Mouse (Mus musculus) intestine, postnatal 0 days (tissue): ENCODE results near the gene Supt6. TPM values are rescaled to one million over a fixed set of nuclear protein-coding genes. Genes with fewer than 3 reads are reported as not detected.

Experiments used
- ATAC-seq: fragments of 200-750 bp; cut with Nextera tagmentation; 2 replicates; pipeline ENCODE4 v1.8.0; 2017; ENCODE audit warnings: mild to moderate bottlenecking, moderate TSS enrichment, moderate library complexity
- H3K27ac ChIP-seq: fragments of 300-500 bp; sonication (generic); 2 replicates; pipeline ENCODE4 v1.5.1; 2014; ENCODE audit warnings: mild to moderate bottlenecking, low read depth, low read length, moderate library complexity
- H3K27me3 ChIP-seq: fragments of 300-500 bp; sonication (generic); replicated peaks from 2 replicates; pipeline ENCODE4 v1.6.1; 2014; ENCODE audit warnings: low read length, mixed read lengths; ENCODE audit not compliant: control insufficient read depth, insufficient read depth
- H3K36me3 ChIP-seq: fragments of 300-500 bp; sonication (generic); 2 replicates; pipeline ENCODE4 v1.6.1; 2014; ENCODE audit warnings: mild to moderate bottlenecking, moderate library complexity; ENCODE audit not compliant: control insufficient read depth, insufficient read depth
- H3K4me1 ChIP-seq: fragments of 300-500 bp; sonication (generic); replicated peaks from 2 replicates; pipeline ENCODE4 v1.6.1; 2014; ENCODE audit warnings: antibody characterized with exemption, low read length, mixed read lengths; ENCODE audit not compliant: control insufficient read depth, insufficient read depth
- H3K4me2 ChIP-seq: fragments of 300-500 bp; sonication (generic); replicated peaks from 2 replicates; pipeline ENCODE4 v1.6.1; 2014; ENCODE audit warnings: low read depth, mild to moderate bottlenecking, moderate library complexity
- H3K4me3 ChIP-seq: fragments of 300-500 bp; sonication (generic); 2 replicates; pipeline ENCODE4 v1.5.1; 2014; ENCODE audit warnings: low read depth, low read length
- H3K9ac ChIP-seq: fragments of 300-500 bp; sonication (generic); 2 replicates; pipeline ENCODE4 v1.6.1; 2014; ENCODE audit warnings: mild to moderate bottlenecking, low read depth, low read length
- H3K9me3 ChIP-seq: fragments of 300-500 bp; sonication (generic); 2 replicates; pipeline ENCODE4 v1.6.1; 2016; ENCODE audit warnings: mixed run types; ENCODE audit not compliant: control insufficient read depth
- CTCF ChIP-seq: sonication (generic); IDR thresholded peaks from 2 replicates; pipeline ENCODE4 v1.5.1; 2016; ENCODE audit warnings: low read depth, mild to moderate bottlenecking, control low read depth, antibody characterized with exemption, moderate library complexity
- WGBS: fragments of 180-500 bp; shearing (Covaris S2); extraction: QIAGEN DNeasy Blood & Tissue Kit; methylation state at CpG from one replicate; pipeline ENCODE4 v1.1.7; 2014; 5-methylcytosine and 5-hydroxymethylcytosine counted together
- polyA plus RNA-seq: library from polyadenylated mRNA; unstranded; fragments of >200 nt; fragmentation: Nextera tagmentation; extraction: Ambion mirVana; gene quantifications from 2 replicates; pipeline ENCODE4 v1.2.1, GENCODE M21; 2015

The Supt6 gene
- polyA plus RNA-seq, 1 experiment from 2014 or later, result 8.8 TPM

GRCm38 (mm10) chr11:78210615-78211014 lies 35.2 kb downstream of the Supt6 start:
- Histone ChIP-seq H3K9me3 (no peaks in the 10 kb centered on the region), H3K27ac (no peak overlapping the region), H3K4me3 (no peak overlapping the region), H3K36me3 (peaks cover 91% of the 10 kb centered on the region), H3K9ac (no peak overlapping the region), H3K27me3 (no peaks in the 10 kb centered on the region), H3K4me2 (no peak overlapping the region), H3K4me1 (no peaks in the 10 kb centered on the region)
- no peak for ATAC-seq
- no peak for TF ChIP-seq CTCF
- 64% methylated on average over 7 of the region's 7 CpGs for WGBS

GRCm38 (mm10) chr11:78209886-78210285 lies 35.9 kb downstream of the Supt6 start:
- Histone ChIP-seq H3K9ac (no peak overlapping the region), H3K4me2 (no peak overlapping the region), H3K4me3 (no peak overlapping the region), H3K4me1 (no peaks in the 10 kb centered on the region; the same call in 1 of the 2 replicates), H3K27ac (no peak overlapping the region), H3K9me3 (no peaks in the 10 kb centered on the region), H3K36me3 (peaks cover 88% of the 10 kb centered on the region), H3K27me3 (no peaks in the 10 kb centered on the region)
- no peak for TF ChIP-seq CTCF
- WGBS, result 92% methylated on average over 6 of the region's 6 CpGs
- ATAC-seq, result no peak

GRCm38 (mm10) chr11:78207190-78207589 lies 38.6 kb downstream of the Supt6 start:
- WGBS, result 91% methylated on average over 7 of the region's 7 CpGs
- no peak for TF ChIP-seq CTCF
- Histone ChIP-seq H3K27me3 (no peaks in the 10 kb centered on the region), H3K36me3 (peaks cover 67% of the 10 kb centered on the region), H3K4me2 (no peak overlapping the region), H3K27ac (no peak overlapping the region), H3K4me1 (no peaks in the 10 kb centered on the region; the same call in 1 of the 2 replicates), H3K9me3 (no peaks in the 10 kb centered on the region), H3K9ac (no peak overlapping the region), H3K4me3 (no peak overlapping the region)
- ATAC-seq, result no peak

- H3K27me3 ChIP-seq, result no peaks in the 10 kb centered on the region
- no peak for TF ChIP-seq CTCF
- no peak overlapping the region for H3K4me3 ChIP-seq
- no peak overlapping the region for H3K4me2 ChIP-seq
- no peak for ATAC-seq
- peaks cover 51% of the 10 kb centered on the region for H3K36me3 ChIP-seq
- H3K27ac ChIP-seq, result no peak overlapping the region
- H3K9ac ChIP-seq, result no peak overlapping the region
- H3K4me1 ChIP-seq, result no peaks in the 10 kb centered on the region; the same call in 1 of the 2 replicates
- no peaks in the 10 kb centered on the region for H3K9me3 ChIP-seq
- WGBS, result 54% methylated on average over 13 of the region's 13 CpGs
Measured at GRCm38 (mm10) chr11:78205361-78206206, 40.2 kb downstream of the Supt6 start.

- H3K4me1 ChIP-seq, result no peaks in the 10 kb centered on the region; the same call in 1 of the 2 replicates
- no peaks in the 10 kb centered on the region for H3K27me3 ChIP-seq
- H3K9ac ChIP-seq, result no peak overlapping the region
- H3K9me3 ChIP-seq, result no peaks in the 10 kb centered on the region
- no peak overlapping the region for H3K27ac ChIP-seq
- no peak for TF ChIP-seq CTCF
- H3K4me2 ChIP-seq, result no peak overlapping the region
- H3K36me3 ChIP-seq, result peaks cover 40% of the 10 kb centered on the region
- H3K4me3 ChIP-seq, result no peak overlapping the region
- ATAC-seq, result no peak
- WGBS, result 73% methylated on average over 6 of the region's 6 CpGs
Measured at GRCm38 (mm10) chr11:78204287-78204686, 41.5 kb downstream of the Supt6 start.

- Histone ChIP-seq H3K4me1 (no peaks in the 10 kb centered on the region; the same call in 1 of the 2 replicates), H3K9me3 (no peaks in the 10 kb centered on the region), H3K27me3 (no peaks in the 10 kb centered on the region), H3K4me3 (no peak overlapping the region), H3K4me2 (no peak overlapping the region), H3K9ac (no peak overlapping the region), H3K27ac (no peak overlapping the region), H3K36me3 (peaks cover 21% of the 10 kb centered on the region)
- no peak for TF ChIP-seq CTCF
- 55% methylated on average over 3 of the region's 3 CpGs for WGBS
- ATAC-seq, result 0 out of 2 replicates have a peak, but pooled peaks have one; percentile 16
Measured at GRCm38 (mm10) chr11:78202372-78202771, 43.4 kb downstream of the Supt6 start.
